Mouse (Mus musculus): ENCODE measurements around the gene Olfr945.

Gene Olfr945

DNA sequence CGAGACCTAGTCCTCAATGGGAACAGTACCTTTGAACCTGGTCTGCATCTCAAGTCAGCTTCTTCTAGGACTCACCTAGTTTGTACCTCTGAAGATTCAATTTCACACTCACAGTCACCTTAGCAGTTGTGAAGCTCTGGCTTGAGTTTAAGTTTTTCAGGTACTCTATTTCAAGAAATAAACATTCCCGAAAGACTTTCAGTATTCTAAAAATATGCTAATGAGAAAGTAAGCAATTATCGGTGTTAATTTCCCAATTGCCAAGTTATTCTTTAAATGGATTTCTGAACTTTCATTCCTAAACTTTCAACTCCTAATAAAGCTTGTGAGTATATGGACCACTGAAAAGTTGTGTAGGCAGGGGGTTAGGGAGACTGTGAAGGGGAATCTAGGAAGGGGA lies at the start of gene Olfr945:
TSS of gene Olfr945 (minus strand) at position 101 of the 400 bp plus-strand sequence.
- DNase-seq: no peak

DNA sequence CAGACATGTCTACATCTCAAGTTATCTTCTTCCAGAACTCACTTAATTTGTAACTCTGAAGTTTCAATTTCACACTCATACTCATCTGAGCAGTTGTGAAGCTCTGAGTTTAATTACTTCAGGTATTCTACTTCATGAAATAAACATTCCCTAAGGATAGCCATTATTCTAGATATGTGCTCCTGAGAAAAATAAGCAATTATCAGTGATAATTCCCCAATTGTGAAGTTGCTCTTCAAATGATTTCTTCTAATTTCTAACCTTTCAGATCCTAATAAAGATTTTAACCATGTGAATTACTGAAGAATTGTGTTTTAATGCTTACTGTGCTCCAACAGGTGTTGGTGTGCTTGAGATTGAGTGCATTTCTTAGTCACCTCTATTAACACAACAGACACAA lies 49.3 kb upstream of the Olfr945 start, which contains the start of gene Olfr948:
TSS of gene Olfr948 (minus strand) at position 101 of the 400 bp plus-strand sequence.
- DNase-seq: no peak

DNA sequence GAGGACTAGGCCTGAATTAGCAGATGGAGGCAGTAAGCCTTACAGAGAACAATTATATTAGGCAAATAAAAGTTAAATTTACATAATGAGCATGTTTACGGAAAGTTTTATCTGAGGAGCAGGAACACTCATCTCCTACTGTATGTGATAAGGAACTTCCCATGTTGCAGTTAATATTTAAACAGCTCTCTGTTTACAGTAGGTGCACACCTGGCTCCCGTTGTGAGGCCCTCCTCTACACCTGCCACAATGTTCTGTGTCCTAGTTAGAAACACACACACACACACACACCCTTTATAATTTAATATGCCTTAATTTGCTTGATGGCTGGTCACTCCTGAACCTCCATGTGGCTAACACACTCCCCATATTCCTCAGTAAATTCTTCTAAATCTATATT lies 10.5 kb upstream of the Olfr945 start:
- no peak for DNase-seq

DNA sequence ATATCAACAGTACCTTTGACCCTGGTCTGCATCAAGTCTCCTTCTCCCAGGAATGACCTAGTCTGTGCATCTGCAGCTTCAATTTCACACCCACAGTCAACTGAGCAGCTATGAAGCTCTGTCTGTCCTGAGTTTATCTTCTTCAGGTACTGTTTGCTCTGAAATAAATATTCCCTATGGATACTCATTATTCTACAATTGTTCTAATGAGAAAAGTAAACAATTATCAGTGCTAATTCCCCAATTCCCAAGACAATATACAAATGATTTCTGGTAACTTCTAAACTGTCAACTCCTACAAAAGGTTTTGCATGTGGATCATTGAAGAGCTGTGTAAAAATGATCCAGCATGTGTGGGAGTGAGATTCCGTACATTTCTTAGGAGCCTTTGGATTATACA lies 26.7 kb downstream of the Olfr945 start, which contains the start of gene Olfr1537:
TSS of gene Olfr1537 (minus strand) at position 101 of the 400 bp plus-strand sequence.
- DNase-seq: no peak
